Mouse (Mus musculus) liver, adult 2 months (tissue): ENCODE measurements around the gene Parm1.

Experiments
- CTCF ChIP-seq: fragments of 200-500 bp; IDR thresholded peaks from 2 replicates; pipeline ENCODE4 v1.5.1; 2011; ENCODE audit warnings: low read depth, low read length, control low read depth
- POLR2A ChIP-seq: fragments of 200-500 bp; IDR thresholded peaks from 2 replicates; pipeline ENCODE4 v1.6.1; 2011; ENCODE audit warnings: low read length, control low read depth; ENCODE audit not compliant: insufficient read depth; ENCODE audit errors: extremely low read depth

- TF ChIP-seq CTCF (no peak), POLR2A (no peak)
These were observed 40.6 kb upstream of the Parm1 start for GRCm38 (mm10) chr5:91476863-91477262.
